Mouse (Mus musculus): Measurements from ENCODE around the gene Dlg2. TPM values are rescaled to one million over a fixed set of nuclear protein-coding genes. Genes with fewer than 3 reads are reported as not detected.

The Dlg2 gene
- polyA plus RNA-seq, 1 experiment from 2014 or later, result 14.2 TPM

DNA sequence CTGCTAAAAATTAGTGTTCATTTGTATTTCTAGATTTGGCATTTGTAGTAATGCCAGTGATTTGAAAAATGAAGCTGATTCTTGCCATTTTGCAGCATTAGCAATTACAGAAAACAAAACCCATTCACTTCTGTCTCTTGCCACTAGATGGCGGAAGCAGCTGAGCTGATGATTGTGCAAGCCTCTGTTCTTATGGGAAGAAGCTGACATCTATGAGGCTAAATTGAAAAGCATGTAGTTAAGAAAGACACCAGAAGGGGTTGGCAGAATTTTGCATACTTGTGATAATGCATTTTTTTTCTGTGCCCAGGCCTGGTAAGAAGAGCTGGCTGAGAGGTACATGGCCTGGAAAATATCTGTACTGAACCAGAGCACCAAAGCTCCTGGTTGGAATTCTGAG is 980.7 kb downstream of the Dlg2 start:
- WGBS, result 0% methylated on average over 1 of the region's 1 CpGs
- H3K27ac ChIP-seq (ENCODE audit: poor library complexity, severe bottlenecking), result no peak overlapping the region
- ATAC-seq (ENCODE audit: insufficient number of reproducible peaks, low FRiP score), result no peak
- no peaks in the 10 kb centered on the region for H3K4me1 ChIP-seq (replicated peaks)
- H3K9me3 ChIP-seq (replicated peaks), result no peaks in the 10 kb centered on the region
- H3K27me3 ChIP-seq (replicated peaks), result no peaks in the 10 kb centered on the region
- H3K4me3 ChIP-seq, result no peak overlapping the region
- no peak overlapping the region for H3K9ac ChIP-seq
- no peak overlapping the region for H3K4me2 ChIP-seq
- no peaks in the 10 kb centered on the region for H3K36me3 ChIP-seq

DNA sequence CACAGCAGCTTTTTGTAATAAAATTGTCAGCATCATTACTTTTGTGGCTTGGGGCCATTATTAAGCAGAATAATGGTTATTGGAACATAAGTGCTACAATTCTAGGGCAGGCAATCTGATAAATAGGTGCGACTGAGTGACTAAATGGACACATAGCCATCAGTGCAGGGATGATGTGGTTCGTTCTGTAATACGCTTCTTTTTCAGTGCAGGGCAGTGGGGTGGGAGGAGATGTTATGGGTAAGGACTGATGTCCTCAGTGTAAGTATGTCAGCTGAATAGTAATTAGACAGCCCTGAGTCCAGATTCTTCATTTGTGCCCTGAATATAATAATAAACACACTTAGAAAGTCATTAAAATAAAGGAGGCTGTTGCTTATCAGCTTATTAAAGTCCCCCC is 984.9 kb downstream of the Dlg2 start:
- H3K27me3 ChIP-seq (replicated peaks), result no peaks in the 10 kb centered on the region
- no peaks in the 10 kb centered on the region for H3K4me1 ChIP-seq (replicated peaks)
- WGBS, result 76% methylated on average over 3 of the region's 3 CpGs
- H3K4me3 ChIP-seq, result no peak overlapping the region
- H3K9me3 ChIP-seq (replicated peaks), result no peaks in the 10 kb centered on the region
- no peaks in the 10 kb centered on the region for H3K36me3 ChIP-seq
- ATAC-seq (ENCODE audit: insufficient number of reproducible peaks, low FRiP score), result no peak
- no peak overlapping the region for H3K4me2 ChIP-seq
- H3K9ac ChIP-seq, result no peak overlapping the region
- no peak overlapping the region for H3K27ac ChIP-seq (ENCODE audit: poor library complexity, severe bottlenecking)

GRCm38 (mm10) chr7:91463256-91463655 is 986.8 kb downstream of the Dlg2 start:
- Histone ChIP-seq H3K9ac (no peak overlapping the region), H3K4me2 (no peak overlapping the region), H3K4me1 (replicated peaks) (no peaks in the 10 kb centered on the region), H3K36me3 (no peaks in the 10 kb centered on the region), H3K4me3 (no peak overlapping the region), H3K27ac (ENCODE audit: poor library complexity, severe bottlenecking) (no peak overlapping the region), H3K27me3 (replicated peaks) (no peaks in the 10 kb centered on the region), H3K9me3 (replicated peaks) (no peaks in the 10 kb centered on the region)
- ATAC-seq (ENCODE audit: insufficient number of reproducible peaks, low FRiP score), result no peak
- 70% methylated on average over 7 of the region's 7 CpGs for WGBS

DNA sequence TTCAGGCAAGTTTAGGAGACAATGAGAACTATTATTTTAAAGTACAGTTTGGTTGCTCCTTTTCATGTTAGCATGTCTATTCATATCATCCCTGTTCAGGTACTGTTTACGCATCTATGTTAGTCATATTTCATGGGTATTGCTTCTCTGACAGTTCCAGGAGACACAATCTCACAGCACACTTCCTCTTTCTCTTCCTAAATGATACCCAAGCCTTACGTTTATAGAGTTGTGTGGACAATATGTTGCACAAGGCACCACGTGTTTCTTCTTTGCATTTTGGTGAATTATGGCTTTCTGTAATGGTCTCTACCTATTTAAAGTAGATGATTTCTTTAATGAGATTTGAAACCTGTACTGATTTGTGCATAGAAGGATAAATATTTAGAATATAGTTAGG is 990.6 kb downstream of the Dlg2 start:
- Histone ChIP-seq H3K4me3 (no peak overlapping the region), H3K36me3 (no peaks in the 10 kb centered on the region), H3K9me3 (replicated peaks) (no peaks in the 10 kb centered on the region), H3K9ac (no peak overlapping the region), H3K27me3 (replicated peaks) (no peaks in the 10 kb centered on the region), H3K4me2 (no peak overlapping the region), H3K27ac (ENCODE audit: poor library complexity, severe bottlenecking) (no peak overlapping the region), H3K4me1 (replicated peaks) (no peaks in the 10 kb centered on the region)
- 65% methylated on average over 3 of the region's 3 CpGs for WGBS
- no peak for ATAC-seq (ENCODE audit: insufficient number of reproducible peaks, low FRiP score)

GRCm38 (mm10) chr7:91479145-91479544 is 1002.7 kb downstream of the Dlg2 start:
- H3K27me3 ChIP-seq (replicated peaks), result no peaks in the 10 kb centered on the region
- 58% methylated on average over 3 of the region's 3 CpGs for WGBS
- no peaks in the 10 kb centered on the region for H3K36me3 ChIP-seq
- no peak overlapping the region for H3K4me2 ChIP-seq
- no peak for ATAC-seq (ENCODE audit: insufficient number of reproducible peaks, low FRiP score)
- no peak overlapping the region for H3K4me3 ChIP-seq
- H3K4me1 ChIP-seq (replicated peaks), result no peaks in the 10 kb centered on the region
- H3K9ac ChIP-seq, result no peak overlapping the region
- no peaks in the 10 kb centered on the region for H3K9me3 ChIP-seq (replicated peaks)
- H3K27ac ChIP-seq (ENCODE audit: poor library complexity, severe bottlenecking), result no peak overlapping the region

GRCm38 (mm10) chr7:91481574-91482197 is 1005.2 kb downstream of the Dlg2 start:
- Histone ChIP-seq H3K9me3 (replicated peaks) (no peaks in the 10 kb centered on the region), H3K27me3 (replicated peaks) (no peaks in the 10 kb centered on the region), H3K4me2 (no peak overlapping the region), H3K36me3 (no peaks in the 10 kb centered on the region), H3K9ac (no peak overlapping the region), H3K27ac (ENCODE audit: poor library complexity, severe bottlenecking) (no peak overlapping the region), H3K4me1 (replicated peaks) (no peaks in the 10 kb centered on the region), H3K4me3 (no peak overlapping the region)
- ATAC-seq (ENCODE audit: insufficient number of reproducible peaks, low FRiP score), result no peak
- 71% methylated on average over 1 of the region's 1 CpGs for WGBS

DNA sequence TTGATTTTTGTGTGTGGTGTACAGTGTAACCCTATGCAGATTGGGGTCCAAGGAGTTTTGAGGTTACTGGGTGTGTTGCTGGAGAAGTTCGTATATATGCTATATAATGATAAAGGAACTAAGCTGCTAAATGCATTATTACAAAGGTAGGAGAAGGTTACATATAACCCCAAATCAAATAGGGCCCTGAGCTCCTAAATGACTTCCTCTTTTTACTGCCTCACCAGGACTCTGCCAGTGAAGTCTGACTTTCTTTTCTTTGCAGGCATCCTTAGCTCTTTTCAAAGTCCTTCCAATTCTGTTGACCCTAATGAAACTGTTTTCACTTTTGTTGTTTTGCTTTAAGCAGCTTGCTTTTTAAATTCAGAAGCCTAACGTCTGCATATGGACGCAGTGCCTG is 1016.8 kb downstream of the Dlg2 start:
- Histone ChIP-seq H3K36me3 (no peaks in the 10 kb centered on the region), H3K4me2 (no peak overlapping the region), H3K9ac (no peak overlapping the region), H3K4me1 (replicated peaks) (no peaks in the 10 kb centered on the region), H3K27me3 (replicated peaks) (no peaks in the 10 kb centered on the region), H3K4me3 (no peak overlapping the region), H3K9me3 (replicated peaks) (no peaks in the 10 kb centered on the region), H3K27ac (ENCODE audit: poor library complexity, severe bottlenecking) (no peak overlapping the region)
- 75% methylated on average over 3 of the region's 3 CpGs for WGBS
- ATAC-seq (ENCODE audit: insufficient number of reproducible peaks, low FRiP score), result no peak

GRCm38 (mm10) chr7:91495526-91495925 is 1019.1 kb downstream of the Dlg2 start:
- Histone ChIP-seq H3K27me3 (replicated peaks) (no peaks in the 10 kb centered on the region), H3K27ac (ENCODE audit: poor library complexity, severe bottlenecking) (no peak overlapping the region), H3K4me2 (no peak overlapping the region), H3K4me1 (replicated peaks) (no peaks in the 10 kb centered on the region), H3K9ac (no peak overlapping the region), H3K4me3 (no peak overlapping the region), H3K36me3 (no peaks in the 10 kb centered on the region), H3K9me3 (replicated peaks) (no peaks in the 10 kb centered on the region)
- 69% methylated on average over 5 of the region's 5 CpGs for WGBS
- no peak for ATAC-seq (ENCODE audit: insufficient number of reproducible peaks, low FRiP score)

GRCm38 (mm10) chr7:91511119-91511518 is 1034.6 kb downstream of the Dlg2 start:
- WGBS, result 64% methylated on average over 1 of the region's 1 CpGs
- H3K4me3 ChIP-seq, result no peak overlapping the region
- no peaks in the 10 kb centered on the region for H3K36me3 ChIP-seq
- H3K4me2 ChIP-seq, result no peak overlapping the region
- ATAC-seq (ENCODE audit: insufficient number of reproducible peaks, low FRiP score), result no peak
- no peak overlapping the region for H3K9ac ChIP-seq
- H3K9me3 ChIP-seq (replicated peaks), result no peaks in the 10 kb centered on the region
- no peaks in the 10 kb centered on the region for H3K27me3 ChIP-seq (replicated peaks)
- H3K27ac ChIP-seq (ENCODE audit: poor library complexity, severe bottlenecking), result no peak overlapping the region
- no peaks in the 10 kb centered on the region for H3K4me1 ChIP-seq (replicated peaks)

DNA sequence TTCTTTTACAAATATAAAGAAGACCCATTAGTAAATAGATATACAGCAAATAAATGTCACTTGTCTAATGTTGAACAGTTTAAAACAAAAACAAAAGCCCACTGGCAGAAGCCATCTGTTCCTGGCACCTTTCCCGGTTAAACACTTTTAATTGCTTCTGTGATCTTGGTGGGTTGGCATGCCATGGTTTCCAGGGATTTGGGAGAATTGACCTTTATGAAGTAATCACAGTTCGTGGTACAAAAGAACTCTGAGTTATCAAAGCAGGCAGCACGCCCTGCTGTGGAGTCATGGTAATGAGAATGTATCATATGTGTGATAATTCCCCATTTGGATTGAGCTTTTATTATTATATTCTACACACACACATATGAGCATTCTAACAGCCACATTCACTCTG is 1038.0 kb downstream of the Dlg2 start:
- no peak for ATAC-seq (ENCODE audit: insufficient number of reproducible peaks, low FRiP score)
- H3K9me3 ChIP-seq (replicated peaks), result no peaks in the 10 kb centered on the region
- H3K27me3 ChIP-seq (replicated peaks), result no peaks in the 10 kb centered on the region
- no peak overlapping the region for H3K4me3 ChIP-seq
- WGBS, result 67% methylated on average over 3 of the region's 3 CpGs
- H3K9ac ChIP-seq, result no peak overlapping the region
- H3K4me1 ChIP-seq (replicated peaks), result no peaks in the 10 kb centered on the region
- H3K27ac ChIP-seq (ENCODE audit: poor library complexity, severe bottlenecking), result no peak overlapping the region
- no peak overlapping the region for H3K4me2 ChIP-seq
- no peaks in the 10 kb centered on the region for H3K36me3 ChIP-seq

DNA sequence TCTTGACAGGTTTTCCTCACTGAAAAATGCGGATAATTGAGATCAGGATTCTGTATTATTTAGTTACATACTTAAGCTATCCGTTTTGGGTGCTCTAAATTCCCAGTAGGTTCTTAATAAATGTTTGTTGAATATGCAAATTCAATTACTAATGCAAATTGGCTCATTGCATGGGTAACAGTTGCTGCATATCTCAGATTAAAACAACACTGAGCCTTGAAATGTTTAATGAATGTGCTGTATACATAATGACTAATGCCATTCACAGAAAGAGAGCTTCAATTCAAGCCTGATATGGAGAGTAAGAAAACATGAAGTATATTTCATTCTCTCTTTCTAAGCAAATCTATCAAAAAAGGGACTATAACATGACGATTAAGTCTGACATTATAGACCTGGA is 1039.8 kb downstream of the Dlg2 start:
- no peak for ATAC-seq (ENCODE audit: insufficient number of reproducible peaks, low FRiP score)
- no peaks in the 10 kb centered on the region for H3K36me3 ChIP-seq
- WGBS, result 73% methylated on average over 3 of the region's 3 CpGs
- H3K9me3 ChIP-seq (replicated peaks), result no peaks in the 10 kb centered on the region
- H3K4me2 ChIP-seq, result no peak overlapping the region
- H3K4me3 ChIP-seq, result no peak overlapping the region
- H3K9ac ChIP-seq, result no peak overlapping the region
- H3K27ac ChIP-seq (ENCODE audit: poor library complexity, severe bottlenecking), result no peak overlapping the region
- H3K27me3 ChIP-seq (replicated peaks), result no peaks in the 10 kb centered on the region
- no peaks in the 10 kb centered on the region for H3K4me1 ChIP-seq (replicated peaks)

- ATAC-seq (ENCODE audit: insufficient number of reproducible peaks, low FRiP score), result no peak
- 85% methylated on average over 1 of the region's 1 CpGs for WGBS
These were observed 1049.4 kb downstream of the Dlg2 start for GRCm38 (mm10) chr7:91525859-91526258.

More at GRCm38 (mm10) chr7:91525859-91526258, 1049.4 kb downstream of the Dlg2 start:
- Histone ChIP-seq H3K27ac (ENCODE audit: poor library complexity, severe bottlenecking) (no peak overlapping the region), H3K9ac (no peak overlapping the region), H3K4me2 (no peak overlapping the region), H3K9me3 (replicated peaks) (no peaks in the 10 kb centered on the region), H3K4me1 (replicated peaks) (no peaks in the 10 kb centered on the region), H3K36me3 (no peaks in the 10 kb centered on the region), H3K27me3 (replicated peaks) (no peaks in the 10 kb centered on the region), H3K4me3 (no peak overlapping the region)
